In genomic region chr11:60182741-60183140, GRCm38 (mm10) we compare ENCODE assay signal across 11 mouse cellular contexts. TPM values are rescaled to one million over a fixed set of nuclear protein-coding genes. Genes with fewer than 3 reads are reported as not detected.
DNase-seq lines count a peak whose midpoint lies in the region; ATAC-seq and TF ChIP-seq lines count a peak whose summit lies in the region.
"Had no signal": no experiment of that assay in that cellular context is flagged by ENCODE, and none has a peak within 500 bp of the region (broad histone marks: within the 10 kb centered on the region; RNA-seq: fewer than 3 reads in every experiment).

No protein-coding gene starts in this region.

- no peak overlapping the region for H3K9ac ChIP-seq in heart, postnatal 0 days (replicated peaks; ENCODE audit: low read depth, low read length)
- H3K9ac ChIP-seq in embryonic facial prominence, embryonic 15.5 days = no peak overlapping the region
- H3K9ac ChIP-seq in hindbrain, embryonic 15.5 days = peak overlapping the region; percentile 27; the same call in 1 of the 2 replicates
- no peak overlapping the region for H3K9ac ChIP-seq in midbrain, postnatal 0 days (replicated peaks; ENCODE audit: low read length, poor library complexity, severe bottlenecking)
- H3K9ac ChIP-seq: lung, embryonic 15.5 days; stomach, embryonic 15.5 days had no signal

- intact Hi-C loops in heart, postnatal 10 days (cut with DNase I) = no loop called here

- peak overlapping the region; percentile 22; the same call in 1 of the 2 replicates for H3K27ac ChIP-seq in heart, postnatal 0 days (ENCODE audit: low read depth)
- peak overlapping the region; percentile 51; the same call in 1 of the 2 replicates for H3K27ac ChIP-seq in embryonic facial prominence, embryonic 15.5 days (replicated peaks)
- H3K27ac ChIP-seq in hindbrain, embryonic 15.5 days (replicated peaks) = peak overlapping the region; percentile 87
- H3K27ac ChIP-seq in midbrain, postnatal 0 days (ENCODE audit: low read depth, low read length) = peak overlapping the region; percentile 62
- H3K27ac ChIP-seq: lung, embryonic 15.5 days had no signal

- no peak overlapping the region for H3K4me3 ChIP-seq in heart, postnatal 0 days (ENCODE audit: low read depth, low read length)
- no peak overlapping the region for H3K4me3 ChIP-seq in embryonic facial prominence, embryonic 15.5 days (replicated peaks)
- H3K4me3 ChIP-seq in hindbrain, embryonic 15.5 days = no peak overlapping the region
- H3K4me3 ChIP-seq in midbrain, postnatal 0 days (ENCODE audit: low read depth, low read length) = no peak overlapping the region
- H3K4me3 ChIP-seq: lung, embryonic 15.5 days; stomach, embryonic 15.5 days had no signal

- no peak for TF ChIP-seq CTCF in heart, postnatal 0 days (IDR thresholded peaks at IDR 0.05; ENCODE audit: low read depth)
- no peak for TF ChIP-seq CTCF in midbrain, postnatal 0 days (IDR thresholded peaks at IDR 0.05)

- DNase-seq in heart, postnatal 0 days (ENCODE audit: low spot score) = no peak
- no peak for DNase-seq in heart, postnatal 10 days
- no peak for DNase-seq in midbrain, postnatal 0 days (ENCODE audit: low spot score)
- no peak for DNase-seq in thymus, adult 18-20 months
- DNase-seq in adipocyte (ENCODE audit: low spot score) = no peak
- DNase-seq in layer of hippocampus, adult 18-20 months (ENCODE audit: low spot score in 2 of 2) = no peak

- WGBS in heart, postnatal 0 days = 49% methylated on average over 2 of the region's 2 CpGs
- 32% methylated on average over 2 of the region's 2 CpGs for WGBS in embryonic facial prominence, embryonic 15.5 days
- 31% methylated on average over 2 of the region's 2 CpGs for WGBS in hindbrain, embryonic 15.5 days
- WGBS in midbrain, postnatal 0 days = 27% methylated on average over 2 of the region's 2 CpGs

- H3K4me2 ChIP-seq in heart, postnatal 0 days (ENCODE audit: low read depth, low read length) = no peak overlapping the region
- 0 out of 2 replicates have a peak overlapping the region, but pooled peaks have one; percentile 12 for H3K4me2 ChIP-seq in embryonic facial prominence, embryonic 15.5 days (replicated peaks)
- peak overlapping the region; percentile 20 for H3K4me2 ChIP-seq in hindbrain, embryonic 15.5 days
- no peak overlapping the region for H3K4me2 ChIP-seq in midbrain, postnatal 0 days (ENCODE audit: low read depth, low read length, poor library complexity, severe bottlenecking)
- H3K4me2 ChIP-seq: lung, embryonic 15.5 days; stomach, embryonic 15.5 days had no signal

- ATAC-seq in heart, postnatal 0 days (ENCODE audit: insufficient read depth, low read depth) = no peak
- no peak for ATAC-seq in embryonic facial prominence, embryonic 15.5 days (ENCODE audit: insufficient number of reproducible peaks, low FRiP score, low TSS enrichment, low read depth)
- peak; percentile 8 for ATAC-seq in hindbrain, embryonic 15.5 days (ENCODE audit: low FRiP score, low read depth)
- no peak for ATAC-seq in midbrain, postnatal 0 days (ENCODE audit: low FRiP score)
- ATAC-seq: CD4-positive, CD25-positive, alpha-beta regulatory T cell, adult 4 months had no signal

- H3K36me3 ChIP-seq in heart, postnatal 0 days (replicated peaks; ENCODE audit: control insufficient read depth, insufficient read depth, low read length) = peaks cover 28% of the 10 kb centered on the region
- H3K36me3 ChIP-seq in embryonic facial prominence, embryonic 15.5 days = peaks cover 18% of the 10 kb centered on the region
- H3K36me3 ChIP-seq in hindbrain, embryonic 15.5 days = peaks cover 21% of the 10 kb centered on the region
- peaks cover 27% of the 10 kb centered on the region for H3K36me3 ChIP-seq in midbrain, postnatal 0 days (ENCODE audit: insufficient read depth, low read length)

- no peaks in the 10 kb centered on the region for H3K27me3 ChIP-seq in heart, postnatal 0 days (ENCODE audit: control insufficient read depth, insufficient read depth, low read length)
- H3K27me3 ChIP-seq in embryonic facial prominence, embryonic 15.5 days = no peaks in the 10 kb centered on the region
- no peaks in the 10 kb centered on the region for H3K27me3 ChIP-seq in hindbrain, embryonic 15.5 days
- H3K27me3 ChIP-seq in midbrain, postnatal 0 days (ENCODE audit: insufficient read depth, low read length) = no peaks in the 10 kb centered on the region
- H3K27me3 ChIP-seq: lung, embryonic 15.5 days; stomach, embryonic 15.5 days had no signal

- peaks cover 65% of the 10 kb centered on the region for H3K4me1 ChIP-seq in heart, postnatal 0 days (ENCODE audit: control insufficient read depth, insufficient read depth)
- H3K4me1 ChIP-seq in embryonic facial prominence, embryonic 15.5 days = peaks cover 81% of the 10 kb centered on the region
- peaks cover 90% of the 10 kb centered on the region for H3K4me1 ChIP-seq in hindbrain, embryonic 15.5 days (replicated peaks)
- H3K4me1 ChIP-seq in midbrain, postnatal 0 days (ENCODE audit: insufficient read depth, low read length) = peaks cover 45% of the 10 kb centered on the region; the same call in 1 of the 2 replicates

- no peaks in the 10 kb centered on the region for H3K9me3 ChIP-seq in heart, postnatal 0 days (replicated peaks; ENCODE audit: control insufficient read depth, low read length)
- no peaks in the 10 kb centered on the region for H3K9me3 ChIP-seq in embryonic facial prominence, embryonic 15.5 days (replicated peaks)
- H3K9me3 ChIP-seq in hindbrain, embryonic 15.5 days = no peaks in the 10 kb centered on the region
- no peaks in the 10 kb centered on the region for H3K9me3 ChIP-seq in midbrain, postnatal 0 days (ENCODE audit: low read length)
- H3K9me3 ChIP-seq: lung, embryonic 15.5 days; stomach, embryonic 15.5 days had no signal

- no peak for TF ChIP-seq EP300 in heart, postnatal 0 days (IDR thresholded peaks at IDR 0.05; ENCODE audit: low read depth)

RNA-seq across cellular contexts. Expression of gene Srebf1, which starts 39.6 kb away (rescaled TPM):
- 77.2 and 81.7 TPM in 2 replicates for total RNA-seq in heart, postnatal 0 days (2014; rRNA removed; ENCODE audit: low replicate concordance)
- 29.9 and 31.0 TPM in 2 replicates for polyA plus RNA-seq in heart, postnatal 0 days (2015; fragmentation: Nextera tagmentation; extraction: Ambion mirVana)
- 10 to 100 TPM; 40.2 to 42.6 TPM for total RNA-seq in heart, postnatal 10 days (2021)
- polyA plus RNA-seq in embryonic facial prominence, embryonic 15.5 days (2015; fragmentation: Nextera tagmentation; extraction: Ambion mirVana) = 76.7 and 78.1 TPM in 2 replicates
- 47.7 and 50.9 TPM in 2 replicates for polyA plus RNA-seq in hindbrain, embryonic 15.5 days (2015; fragmentation: Nextera tagmentation; extraction: Ambion mirVana)
- total RNA-seq in midbrain, postnatal 0 days (2014; rRNA removed) = 77.1 and 96.5 TPM in 2 replicates
- polyA plus RNA-seq in midbrain, postnatal 0 days (2015; fragmentation: Nextera tagmentation; extraction: Ambion mirVana) = 34.5 and 38.1 TPM in 2 replicates
- 10 to 100 TPM; 73.9 to 80.4 TPM for total RNA-seq in layer of hippocampus, adult 18-20 months (2021)

Comparison
In these comparisons a context has a peak if more than half of its experiments do, and no peak if none do; other contexts are left out.
1. H3K27ac ChIP-seq: peak in every context shown above with its lines; median percentile 87 in hindbrain, embryonic 15.5 days; 62 in midbrain, postnatal 0 days; 51 in embryonic facial prominence, embryonic 15.5 days; 22 in heart, postnatal 0 days.
2. H3K4me2 ChIP-seq: peak in embryonic facial prominence, embryonic 15.5 days (single experiment) and hindbrain, embryonic 15.5 days (single experiment); none in heart, postnatal 0 days (single experiment) and midbrain, postnatal 0 days (single experiment).